Mouse (Mus musculus) embryonic fibroblast, embryonic 13.5 days (primary cell): Measurements from ENCODE around the gene Teddm1a.

Source experiments
- CTCF ChIP-seq: IDR thresholded peaks from 2 replicates; pipeline ENCODE4 v1.5.1; 2011; ENCODE audit warnings: mild to moderate bottlenecking, control low read depth, low read length, moderate library complexity, borderline replicate concordance; ENCODE audit not compliant: insufficient read depth
- POLR2A ChIP-seq: IDR thresholded peaks from 2 replicates; pipeline ENCODE4 v1.6.1; 2011; ENCODE audit warnings: low read depth, mild to moderate bottlenecking, control low read depth, low read length, moderate library complexity

DNA sequence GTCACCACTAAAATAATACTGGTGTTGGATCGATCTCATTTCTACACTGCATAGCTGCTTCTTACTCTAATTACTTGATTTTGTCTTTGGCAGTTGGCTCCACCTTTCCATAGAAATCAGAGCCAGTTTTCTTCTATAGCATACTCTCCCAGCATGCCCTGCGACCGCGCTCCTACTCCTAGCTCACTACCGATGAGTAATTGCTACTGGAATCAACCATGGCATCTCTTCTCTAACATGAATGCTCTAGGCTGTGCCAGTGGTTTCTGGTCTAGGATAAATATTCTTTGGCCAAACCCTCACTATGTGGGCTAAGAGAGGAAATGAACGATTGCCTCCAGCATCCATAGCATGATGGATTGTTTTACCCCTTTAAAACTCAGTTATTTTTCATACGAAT lies 45.1 kb upstream of the Teddm1a start:
- TF ChIP-seq CTCF (no peak), POLR2A (no peak)
